Mouse (Mus musculus): ENCODE measurements around the gene Smim24. TPM values are rescaled to one million over a fixed set of nuclear protein-coding genes. Genes with fewer than 3 reads are reported as not detected.

The Smim24 gene
- total RNA-seq, 2 experiments from 2014 or later = not detected

- no peak for DNase-seq (ENCODE audit: low spot score)
Measured at GRCm38 (mm10) chr10:81365073-81365472, 27.8 kb upstream of the Smim24 start.

- DNase-seq (ENCODE audit: low spot score) = no peak
Measured at GRCm38 (mm10) chr10:81365672-81366476, 27.0 kb upstream of the Smim24 start, which contains the start of gene 4930404N11Rik. TSS of gene 4930404N11Rik (minus strand) at chr10:81365816.

GRCm38 (mm10) chr10:81366477-81367206, 26.2 kb upstream of the Smim24 start:
- no peak for DNase-seq (ENCODE audit: low spot score)

- DNase-seq (ENCODE audit: low spot score) = no peak
Measured at GRCm38 (mm10) chr10:81367207-81367495, 25.7 kb upstream of the Smim24 start.

- DNase-seq (ENCODE audit: low spot score) = no peak
Measured at GRCm38 (mm10) chr10:81375322-81375721, 17.5 kb upstream of the Smim24 start.

- no peak for DNase-seq (ENCODE audit: low spot score)
Measured at GRCm38 (mm10) chr10:81376561-81377361, 16.1 kb upstream of the Smim24 start.

- no peak for DNase-seq (ENCODE audit: low spot score)
Measured at GRCm38 (mm10) chr10:81377362-81377664, 15.5 kb upstream of the Smim24 start.

GRCm38 (mm10) chr10:81377793-81378552, 14.9 kb upstream of the Smim24 start, which contains the start of gene Fzr1:
TSS of gene Fzr1 (minus strand) at chr10:81378516.
- no peak for DNase-seq (ENCODE audit: low spot score)

- DNase-seq (ENCODE audit: low spot score) = peak; percentile 100
Measured at GRCm38 (mm10) chr10:81378553-81379182, 14.2 kb upstream of the Smim24 start.

GRCm38 (mm10) chr10:81379183-81379553, 13.7 kb upstream of the Smim24 start:
- no peak for DNase-seq (ENCODE audit: low spot score)

GRCm38 (mm10) chr10:81379809-81380378, 13.0 kb upstream of the Smim24 start:
- no peak for DNase-seq (ENCODE audit: low spot score)

GRCm38 (mm10) chr10:81382039-81382438, 10.8 kb upstream of the Smim24 start:
- no peak for DNase-seq (ENCODE audit: low spot score)

GRCm38 (mm10) chr10:81383802-81384604, 8.8 kb upstream of the Smim24 start, which contains the start of the genes Dohh and Gm48551:
TSS of gene Dohh (plus strand) at chr10:81384428.
TSS of gene Gm48551 (plus strand) at chr10:81384466.
- peak; percentile 99 for DNase-seq (ENCODE audit: low spot score)

GRCm38 (mm10) chr10:81384605-81384982, 8.3 kb upstream of the Smim24 start:
- DNase-seq (ENCODE audit: low spot score) = no peak

- DNase-seq (ENCODE audit: low spot score) = no peak
Measured at GRCm38 (mm10) chr10:81385603-81386306, 7.1 kb upstream of the Smim24 start.

GRCm38 (mm10) chr10:81387716-81388115, 5.1 kb upstream of the Smim24 start:
- DNase-seq (ENCODE audit: low spot score) = no peak

GRCm38 (mm10) chr10:81388505-81389055, 4.3 kb upstream of the Smim24 start, which contains the start of gene Gm48552:
TSS of gene Gm48552 (plus strand) at chr10:81389005.
- no peak for DNase-seq (ENCODE audit: low spot score)

- no peak for DNase-seq (ENCODE audit: low spot score)
Measured at GRCm38 (mm10) chr10:81389373-81389772, 3.5 kb upstream of the Smim24 start.
